Mouse (Mus musculus) mature B cell (primary cell): ENCODE data around the gene Rnf151.

ENCODE experiments used
- in situ Hi-C: fragments of 300-500 bp; cut with MboI; formaldehyde crosslinking; loops from 2 replicates; pipeline ENCODE4 v1.14.3; 2019

Gene Rnf151

DNA sequence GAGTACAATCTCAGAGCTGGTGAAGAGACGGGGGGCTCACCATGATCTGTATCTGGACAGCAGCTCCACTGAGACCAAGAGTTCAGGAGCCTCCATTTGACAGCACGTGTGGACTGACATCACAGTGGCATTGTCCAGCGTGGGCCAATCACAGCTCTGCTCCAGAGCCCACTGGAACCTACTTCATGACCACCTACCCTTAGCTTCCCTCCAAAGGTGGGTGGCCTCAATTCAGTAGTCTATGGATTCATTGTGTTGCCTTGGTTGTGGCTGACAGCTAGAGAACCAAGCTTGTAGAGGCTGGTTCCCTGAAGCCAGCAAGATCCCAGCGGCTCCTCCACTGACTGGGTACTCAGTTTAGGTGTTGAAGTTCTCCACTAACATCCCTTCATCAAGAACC, at the start of gene Rnf151, which contains the start of gene Rps2:
Gene Rnf151 (minus strand): TSS at position 121 of the 400 bp plus-strand sequence.
Gene Rps2 (plus strand): TSS at position 174 of the 400 bp plus-strand sequence.
- in situ Hi-C loops, result no loop called here

DNA sequence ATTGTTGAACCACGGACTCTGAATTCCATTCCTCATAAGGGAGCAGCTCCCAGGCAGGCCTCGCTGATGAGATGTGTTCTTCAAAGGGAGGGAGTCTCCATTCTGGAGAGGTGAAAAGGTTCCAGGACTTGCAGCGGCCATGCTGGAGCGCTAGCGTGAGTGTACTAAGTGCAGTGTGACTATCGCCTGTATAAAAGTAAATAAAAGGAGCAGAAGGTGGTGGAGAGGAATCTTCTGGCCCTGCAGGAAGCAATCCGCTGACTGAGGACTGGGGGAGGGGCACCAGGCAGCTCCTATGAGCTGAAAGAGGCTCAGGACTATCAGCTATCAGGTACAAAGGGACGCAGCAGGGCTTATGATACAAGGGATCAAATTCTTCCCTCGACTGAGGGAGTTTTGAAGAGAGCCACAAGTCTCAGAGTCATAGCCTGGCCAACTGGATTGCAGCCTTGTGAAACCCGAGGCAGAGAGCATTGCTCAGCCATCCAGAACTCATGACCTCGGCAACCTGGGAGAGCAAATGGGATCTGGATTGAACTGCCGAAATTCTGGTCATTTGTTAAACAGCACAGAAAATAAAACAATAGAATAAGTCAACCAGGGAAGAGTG, 48.5 kb upstream of the Rnf151 start:
- in situ Hi-C loops, result no loop called here

DNA sequence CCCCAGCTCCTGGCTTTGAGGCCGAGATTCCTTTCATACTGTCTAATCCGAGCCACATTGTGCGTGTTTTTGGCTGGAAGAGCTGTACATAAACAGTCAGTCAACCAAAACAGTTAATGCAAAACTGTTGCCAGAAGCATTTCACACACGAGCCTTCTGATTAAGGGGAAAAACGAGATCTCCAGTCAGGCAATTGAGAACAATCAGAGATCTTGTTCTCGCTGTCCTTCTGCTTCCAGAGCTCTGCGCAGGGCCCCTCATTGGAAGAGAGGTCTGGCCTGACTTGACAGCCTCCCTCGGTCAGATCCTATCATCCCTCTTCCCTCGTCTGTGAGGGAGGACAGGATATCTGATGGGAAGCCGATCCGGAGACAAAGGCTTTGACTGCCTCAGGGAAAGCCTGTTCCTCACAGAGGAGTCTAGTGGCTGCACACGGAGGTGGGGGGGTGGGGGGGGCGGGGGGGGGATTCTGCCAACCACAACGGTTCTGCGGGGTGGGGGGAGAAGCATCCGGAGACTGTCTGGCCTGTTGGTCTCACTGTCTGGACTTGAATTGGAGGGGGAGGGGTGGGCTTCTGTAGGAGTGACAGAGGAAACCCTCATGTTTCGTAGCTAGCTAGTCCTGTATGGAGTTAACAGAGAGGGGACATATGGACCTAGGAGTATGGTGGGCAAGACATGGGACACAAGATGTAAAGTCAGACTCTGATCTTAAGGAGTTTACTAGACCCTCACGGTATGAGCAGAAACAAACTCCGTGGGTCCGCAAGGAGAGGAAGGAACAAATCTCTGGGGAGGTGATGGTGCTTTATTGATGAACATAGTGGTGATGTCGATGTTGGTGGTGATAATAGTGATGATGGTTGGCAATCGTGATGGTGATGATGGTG, 47.4 kb upstream of the Rnf151 start:
- in situ Hi-C loops, result no loop called here

DNA sequence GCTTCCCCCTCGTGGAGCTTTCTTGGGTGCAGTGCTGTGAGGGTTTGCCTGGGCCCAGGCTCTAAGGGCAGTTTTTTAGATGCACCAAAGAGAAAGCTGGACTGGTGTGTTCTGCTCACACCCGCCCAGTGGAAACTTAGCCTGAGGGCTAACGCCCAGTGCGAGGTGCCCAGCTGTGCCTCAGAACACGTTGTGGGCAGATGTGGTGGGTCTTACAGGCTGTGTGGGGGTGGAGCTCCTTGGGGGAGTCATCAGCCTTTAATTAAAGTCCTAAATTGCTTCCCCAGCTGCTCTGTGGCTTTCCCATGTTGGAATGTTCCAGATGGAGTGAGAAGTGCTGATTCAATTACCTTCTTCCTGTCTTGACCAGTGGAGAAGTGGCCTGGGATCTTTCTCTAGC, 43.3 kb upstream of the Rnf151 start:
- in situ Hi-C loops, result no loop called here

DNA sequence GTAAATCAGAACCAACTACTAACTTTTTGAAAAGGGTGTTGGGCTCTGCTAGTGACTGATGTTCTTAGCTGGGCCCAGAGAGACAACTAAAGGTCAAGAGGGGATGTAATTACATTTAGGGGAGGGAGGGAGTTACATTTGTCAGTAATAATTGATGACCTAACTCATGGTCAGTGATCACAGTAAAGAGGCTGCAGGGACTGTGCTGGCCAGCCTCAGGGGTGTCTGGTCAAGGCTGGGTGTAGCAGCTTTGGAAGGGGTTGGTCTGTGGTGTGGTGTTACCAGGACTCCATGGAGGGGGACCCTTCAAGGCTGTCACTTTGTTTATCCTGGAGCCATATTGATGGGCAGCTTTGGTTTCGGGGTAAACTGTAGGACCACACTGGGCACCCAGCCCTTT, 39.5 kb upstream of the Rnf151 start:
- in situ Hi-C loops, result no loop called here

DNA sequence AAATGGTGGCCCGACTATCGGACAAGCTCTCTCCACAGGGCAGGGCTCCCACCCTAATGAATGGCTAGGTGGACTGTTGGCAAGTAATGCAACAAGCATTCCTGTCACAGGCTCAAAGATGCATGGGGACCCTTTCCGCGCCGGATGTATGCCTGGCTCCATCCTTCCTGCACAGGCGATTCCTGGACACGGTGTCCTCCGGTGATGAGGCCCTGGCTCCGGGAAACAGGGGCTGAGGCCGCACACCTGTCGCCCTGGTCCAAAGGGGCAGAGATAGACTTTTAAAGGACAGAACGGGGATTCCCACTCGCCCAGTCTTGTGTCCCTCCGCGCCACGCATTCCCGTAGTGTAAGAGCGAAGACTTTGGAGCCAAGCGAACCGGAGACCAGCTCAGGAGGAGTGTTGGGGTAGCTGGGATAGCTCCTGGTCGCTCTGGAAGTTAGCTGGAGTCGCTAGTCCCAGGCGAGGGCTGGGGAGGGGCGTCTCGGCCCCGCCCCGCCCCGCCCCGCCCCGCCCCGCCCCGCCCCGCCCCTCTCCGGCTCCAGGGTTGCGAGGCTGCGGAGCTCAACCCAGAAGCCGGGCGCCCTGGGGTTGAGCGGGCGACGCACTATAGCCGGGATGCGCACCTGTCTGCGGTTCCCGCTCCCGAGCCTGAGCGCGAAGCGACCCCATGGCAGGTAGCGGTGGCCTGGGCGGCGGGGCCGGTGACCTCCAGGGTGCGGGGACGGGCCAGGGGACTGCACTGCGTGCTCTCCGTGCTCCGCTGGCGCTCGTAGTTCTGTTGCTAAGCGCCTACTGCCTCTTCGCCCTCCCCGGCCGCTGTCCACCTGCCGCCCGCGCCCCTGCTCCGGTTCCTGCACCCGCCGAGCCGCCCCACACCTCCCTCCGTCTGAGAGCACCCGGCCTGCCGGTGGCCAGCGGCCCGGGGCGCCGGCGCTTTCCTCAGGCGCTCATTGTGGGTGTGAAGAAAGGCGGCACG, 34.8 kb upstream of the Rnf151 start, which contains the start of gene Hs3st6:
Gene Hs3st6 (plus strand): TSS at position 574 of the 980 bp plus-strand sequence.
- in situ Hi-C loops, result no loop called here

DNA sequence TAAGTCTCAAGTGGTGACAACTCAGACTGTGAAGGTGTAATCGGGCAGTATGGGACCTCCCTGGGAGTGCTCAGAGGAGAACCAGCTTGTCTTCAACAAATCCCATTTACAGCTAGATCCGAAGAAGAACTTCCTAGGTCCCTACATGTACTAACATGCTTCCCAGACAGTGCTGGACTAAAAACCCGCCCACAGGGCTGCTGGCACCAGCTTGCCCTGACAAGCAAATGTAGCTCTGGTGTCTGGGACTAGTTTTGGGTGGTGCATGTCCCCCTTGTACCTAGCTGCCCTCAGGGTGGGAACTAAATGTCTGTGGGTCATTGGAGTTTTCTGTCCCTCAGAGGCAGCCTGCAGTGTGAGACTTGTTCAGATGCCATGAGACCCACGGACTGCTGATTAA, 33.7 kb upstream of the Rnf151 start:
- in situ Hi-C loops, result no loop called here

DNA sequence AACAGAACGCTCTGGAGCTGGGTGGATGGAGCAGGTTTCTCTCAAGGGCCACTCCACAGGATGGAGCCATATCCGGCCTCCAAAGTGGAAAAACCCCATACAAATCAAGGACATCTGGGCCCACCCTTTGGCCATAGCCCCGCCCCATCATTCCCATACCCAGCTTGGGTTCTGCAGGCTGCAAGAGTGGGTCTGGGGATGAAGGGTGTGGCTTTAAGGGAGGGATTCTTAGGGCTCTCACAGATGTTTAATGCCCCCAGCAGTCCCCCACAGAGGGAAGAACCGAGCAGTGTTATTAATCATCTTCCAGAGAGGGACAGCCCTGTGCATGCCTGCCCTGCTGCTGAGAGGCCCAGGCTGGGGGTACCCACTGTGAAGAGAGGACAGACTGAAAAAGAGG, 29.1 kb upstream of the Rnf151 start:
- in situ Hi-C loops, result no loop called here

DNA sequence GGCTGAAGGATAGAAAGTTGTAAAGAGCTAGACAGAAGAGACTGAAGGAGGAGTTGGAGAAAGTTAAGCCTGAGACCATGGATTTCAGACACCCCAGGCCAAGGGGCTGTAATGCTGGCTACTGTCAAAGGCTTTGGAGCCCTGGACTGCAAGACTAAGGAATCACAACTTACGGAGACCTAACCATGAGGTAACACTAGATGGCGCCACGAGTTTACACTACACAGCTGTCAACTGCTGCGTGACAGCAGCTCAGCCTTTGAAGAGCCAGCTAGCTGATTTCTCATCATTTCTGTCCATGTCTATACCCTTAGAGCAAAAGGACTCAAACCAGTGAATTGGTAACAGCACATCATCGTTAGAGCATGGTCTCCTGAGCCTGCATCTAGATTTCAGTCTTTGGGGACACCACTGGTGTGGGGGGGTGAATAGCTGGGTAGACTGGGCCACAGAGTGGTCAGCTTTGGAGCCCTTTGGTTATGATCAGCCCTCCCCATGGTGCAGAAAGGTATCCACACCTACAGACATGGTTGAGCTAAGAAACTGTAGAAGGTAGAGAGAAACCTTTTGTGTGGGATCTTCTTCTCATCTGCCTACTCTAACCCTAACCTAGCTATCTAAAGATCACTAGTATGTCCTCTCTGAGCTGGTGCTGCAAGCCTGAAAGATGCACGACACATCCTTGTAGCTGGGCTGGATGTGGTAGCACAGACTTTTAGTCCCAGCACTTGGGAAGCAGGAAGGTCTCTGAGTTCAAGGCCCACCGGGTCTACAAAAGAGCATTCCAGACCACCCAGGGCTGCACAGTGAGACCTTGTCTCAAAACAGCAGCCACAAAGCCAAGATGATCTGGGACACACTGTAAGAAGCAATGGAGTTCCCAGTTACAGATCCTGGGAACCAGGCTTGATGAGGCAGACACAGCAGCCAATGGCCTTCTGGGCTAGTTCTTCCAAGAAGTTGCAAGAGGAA, 27.9 kb upstream of the Rnf151 start:
- in situ Hi-C loops, result no loop called here

DNA sequence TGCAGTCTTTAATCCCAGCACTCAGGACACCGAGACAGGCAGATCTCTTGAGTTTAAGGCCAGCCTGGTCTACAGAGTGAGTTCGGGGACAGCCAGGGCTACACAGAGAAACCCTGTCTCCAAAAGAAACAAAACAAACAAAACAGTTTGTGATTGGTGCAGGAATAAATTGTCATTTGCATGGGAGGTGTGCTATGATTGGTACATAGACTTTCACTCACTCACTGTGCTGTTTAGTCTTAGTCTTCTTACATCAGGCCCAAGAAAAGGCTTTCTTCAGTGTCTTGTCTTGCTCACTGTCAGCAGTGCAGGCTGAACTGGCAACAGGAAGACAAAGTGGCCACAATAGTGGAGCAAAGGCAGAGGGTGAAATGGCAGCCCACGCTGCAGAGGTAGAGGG, 26.5 kb upstream of the Rnf151 start:
- in situ Hi-C loops, result no loop called here

DNA sequence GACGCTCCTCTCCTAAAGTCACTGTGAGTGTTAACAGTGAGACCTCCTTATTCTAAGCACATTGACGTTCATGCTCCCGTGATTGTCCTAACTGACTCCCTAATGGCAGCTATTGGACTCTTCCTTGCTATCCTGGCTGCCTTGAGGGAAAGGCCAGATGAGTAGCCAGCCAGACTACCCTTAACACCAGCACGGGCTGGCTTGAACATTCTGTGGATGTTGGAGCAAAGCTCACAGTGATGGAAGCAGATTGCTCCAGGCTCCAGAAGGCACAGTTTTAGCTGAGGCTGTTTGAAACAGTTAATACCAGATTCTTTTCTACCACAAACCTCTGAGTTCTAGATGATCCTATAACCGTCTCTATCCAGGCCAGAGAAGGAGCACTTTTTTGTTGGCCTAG, 26.0 kb upstream of the Rnf151 start:
- in situ Hi-C loops, result no loop called here

DNA sequence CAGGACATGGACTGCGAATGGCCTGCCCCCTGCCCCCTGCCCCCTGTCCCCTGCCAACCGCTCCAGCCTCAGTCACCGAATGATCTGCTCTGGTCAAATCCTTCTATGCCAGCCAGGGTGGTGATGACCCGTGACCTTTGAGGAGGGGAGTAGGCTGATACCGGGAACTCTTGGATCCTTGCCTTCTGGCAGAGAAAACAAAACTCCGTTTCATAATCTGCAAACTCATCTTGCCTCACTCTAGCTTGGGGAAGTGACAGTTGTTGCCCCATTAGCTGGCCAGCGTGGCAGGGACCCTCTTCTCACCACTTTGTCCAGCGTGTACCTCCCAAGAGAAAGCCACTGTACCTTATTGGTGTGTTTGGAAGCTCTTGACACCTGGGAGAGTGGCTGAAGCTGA, 24.4 kb upstream of the Rnf151 start:
- in situ Hi-C loops, result no loop called here

DNA sequence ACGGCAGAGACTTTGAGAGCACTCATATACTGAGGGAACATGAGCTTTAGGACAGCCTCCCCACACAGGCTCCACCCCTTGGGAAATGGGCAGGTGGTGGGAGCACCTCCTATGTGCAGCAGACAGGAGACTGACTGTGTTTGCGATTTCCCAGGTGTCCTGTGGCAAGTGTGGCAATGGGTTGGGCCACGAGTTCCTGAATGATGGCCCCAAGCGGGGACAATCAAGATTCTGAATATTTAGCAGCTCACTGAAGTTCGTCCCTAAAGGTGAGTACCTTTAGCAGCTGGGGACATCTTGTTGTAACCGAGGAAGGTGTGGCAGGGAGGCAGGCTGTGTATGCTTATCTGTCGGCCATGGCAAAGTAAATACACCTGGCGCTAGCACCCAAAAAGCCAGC, 22.1 kb upstream of the Rnf151 start:
- in situ Hi-C loops, result no loop called here

DNA sequence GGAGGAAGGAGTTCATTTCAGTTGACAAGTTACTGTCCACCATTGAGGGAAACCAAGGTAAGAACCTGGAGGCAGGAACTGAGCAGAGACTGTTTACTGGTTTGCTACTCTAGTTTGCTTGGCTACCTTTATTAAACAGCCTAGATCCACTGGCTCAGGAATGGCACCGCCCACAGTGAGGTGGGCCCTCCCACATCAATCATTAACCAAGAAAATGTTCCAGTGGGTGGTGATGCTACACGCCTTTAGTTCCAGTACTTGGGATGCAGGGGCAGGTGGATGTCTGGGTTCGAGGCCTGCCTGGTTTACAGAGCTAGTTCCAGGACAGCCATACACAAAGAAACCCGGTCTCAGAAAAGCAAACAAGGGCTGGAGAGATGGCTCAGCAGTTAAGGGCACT, 20.4 kb upstream of the Rnf151 start:
- in situ Hi-C loops, result no loop called here

DNA sequence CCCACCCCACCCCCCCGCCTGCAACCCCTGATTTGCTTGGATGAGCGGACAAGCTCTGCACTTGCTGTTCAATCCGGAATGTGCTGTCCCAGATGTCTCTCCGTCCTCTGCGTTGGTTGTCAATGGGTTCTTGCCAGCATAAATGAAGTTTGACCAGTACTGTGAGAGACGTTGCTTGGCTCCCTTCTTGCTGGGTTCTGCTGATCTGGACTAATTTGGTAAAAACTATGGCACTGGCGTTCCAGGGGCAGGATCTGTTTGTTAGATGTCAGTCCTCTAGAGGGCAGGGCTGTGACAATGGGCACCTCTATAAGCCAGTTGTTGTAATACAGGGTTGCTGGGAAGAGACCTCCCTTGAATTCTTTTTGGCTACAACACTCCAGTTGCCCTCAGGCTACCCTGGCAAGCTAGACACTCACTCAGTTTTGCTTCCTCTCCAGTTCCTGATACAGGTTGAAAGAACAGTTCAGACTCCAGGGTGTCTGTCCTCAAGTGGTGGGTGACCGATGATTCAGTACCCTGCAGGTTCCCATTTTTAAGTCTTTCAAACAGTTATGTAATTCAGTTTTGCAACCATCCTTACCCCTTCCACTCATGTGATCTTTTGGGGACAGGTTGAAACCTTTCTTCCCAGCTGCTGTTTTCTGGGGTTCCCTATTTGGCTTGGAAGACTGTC, 19.4 kb upstream of the Rnf151 start:
- in situ Hi-C loops, result no loop called here

DNA sequence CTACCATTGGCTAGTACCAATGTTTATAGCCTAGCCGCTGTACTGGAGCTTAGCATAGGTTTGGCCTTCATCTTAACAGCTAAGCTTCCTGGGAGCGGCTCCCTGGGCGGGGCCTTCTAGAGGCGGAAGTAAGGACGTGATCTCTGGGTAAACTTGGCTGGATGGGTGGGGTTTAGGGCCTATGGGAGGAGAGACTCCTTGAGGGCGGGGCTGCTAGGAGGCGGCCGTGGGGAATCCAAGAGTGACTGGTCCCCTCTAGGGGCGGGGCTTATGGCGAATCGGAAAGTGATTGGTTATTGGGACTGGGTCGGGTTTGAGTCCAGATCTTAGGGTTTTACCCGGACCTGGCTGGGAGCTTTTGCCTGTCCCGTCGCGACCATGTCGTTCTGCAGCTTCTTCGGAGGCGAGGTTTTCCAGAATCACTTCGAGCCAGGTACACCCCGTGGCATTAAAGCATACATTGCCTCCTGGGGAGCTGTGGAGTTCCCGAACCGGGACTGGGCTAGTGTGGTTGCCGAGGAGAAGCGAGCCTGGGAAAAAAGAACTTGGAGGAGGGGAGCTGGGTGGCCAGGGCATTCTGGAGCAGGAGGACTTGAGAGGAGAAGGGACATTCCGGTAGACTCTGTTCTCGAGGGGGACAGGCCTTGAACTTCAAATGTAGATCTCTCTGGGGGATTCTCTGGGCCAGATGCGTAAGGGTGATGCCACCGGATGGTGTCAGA, 18.6 kb upstream of the Rnf151 start, which contains the start of gene Msrb1:
Gene Msrb1 (plus strand): TSS at position 313 of the 722 bp plus-strand sequence.
- in situ Hi-C loops, result no loop called here

DNA sequence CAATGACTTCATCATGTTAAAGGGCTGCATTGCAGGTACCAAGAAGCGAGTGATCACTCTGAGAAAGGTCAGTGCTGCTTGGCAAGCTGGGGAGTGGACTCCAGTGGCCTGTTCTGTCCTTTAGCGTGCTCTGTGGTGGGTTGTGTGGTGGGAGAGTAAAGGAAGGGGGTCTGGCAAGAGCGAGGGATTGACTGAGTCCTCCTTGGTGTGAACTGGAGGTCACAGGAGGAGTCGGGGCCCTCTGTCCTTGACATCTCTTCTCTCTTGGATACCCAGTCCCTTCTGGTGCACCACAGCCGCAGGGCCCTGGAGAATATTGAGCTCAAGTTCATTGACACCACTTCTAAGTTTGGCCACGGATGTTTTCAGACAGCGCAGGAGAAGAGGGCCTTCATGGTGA, 17.6 kb upstream of the Rnf151 start:
- in situ Hi-C loops, result no loop called here

DNA sequence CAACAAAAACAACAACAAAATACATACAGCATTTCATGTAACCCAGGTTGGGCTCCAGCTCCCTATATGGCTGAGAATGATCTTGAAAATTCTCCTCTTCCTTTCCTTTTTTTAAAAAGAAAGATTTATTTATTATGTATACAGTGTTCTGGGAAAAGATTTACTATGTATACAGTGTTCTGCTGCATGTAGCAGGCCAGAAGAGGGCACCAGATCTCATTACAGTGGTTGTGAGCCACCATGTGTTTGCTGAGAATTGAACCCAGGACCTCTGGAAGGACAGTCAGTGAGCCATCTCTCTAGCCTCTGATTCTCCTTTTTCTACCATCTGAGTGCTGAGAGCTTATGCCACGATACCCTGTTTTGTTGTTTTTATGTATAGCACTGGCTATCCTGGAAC, 16.6 kb upstream of the Rnf151 start:
- in situ Hi-C loops, result no loop called here

DNA sequence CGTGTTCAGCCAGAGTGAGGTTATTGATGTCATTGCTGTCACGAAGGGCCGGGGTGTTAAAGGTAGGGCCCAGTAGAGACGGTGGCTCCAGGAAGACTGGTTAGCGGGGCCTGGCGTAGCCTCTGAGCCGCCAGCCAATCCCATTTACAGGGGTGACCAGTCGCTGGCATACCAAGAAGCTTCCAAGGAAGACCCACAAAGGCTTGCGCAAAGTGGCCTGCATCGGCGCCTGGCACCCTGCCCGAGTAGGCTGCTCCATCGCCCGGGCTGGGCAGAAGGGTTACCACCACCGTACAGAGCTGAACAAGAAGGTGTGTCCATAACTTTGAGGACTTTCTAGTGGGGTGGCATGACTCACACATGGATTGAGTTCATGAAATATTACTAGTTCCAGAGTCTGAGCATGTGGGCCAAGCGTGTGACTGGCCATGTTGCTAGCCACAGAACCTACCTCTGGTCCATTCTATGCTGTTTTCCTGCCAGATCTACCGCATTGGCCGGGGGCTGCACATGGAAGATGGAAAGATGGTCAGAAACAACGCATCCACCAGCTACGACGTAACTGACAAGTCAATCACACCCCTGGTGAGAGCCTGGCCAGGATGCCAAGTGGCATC, 15.7 kb upstream of the Rnf151 start:
- in situ Hi-C loops, result no loop called here
